Mouse (Mus musculus): ENCODE measurements at regions not wholly inside any gene's neighbourhood (a gene's known extent, or its start where the extent isn't known, plus 50 kb on each side); places are given as distances from the start of the nearest gene placed in this dataset.

DNA sequence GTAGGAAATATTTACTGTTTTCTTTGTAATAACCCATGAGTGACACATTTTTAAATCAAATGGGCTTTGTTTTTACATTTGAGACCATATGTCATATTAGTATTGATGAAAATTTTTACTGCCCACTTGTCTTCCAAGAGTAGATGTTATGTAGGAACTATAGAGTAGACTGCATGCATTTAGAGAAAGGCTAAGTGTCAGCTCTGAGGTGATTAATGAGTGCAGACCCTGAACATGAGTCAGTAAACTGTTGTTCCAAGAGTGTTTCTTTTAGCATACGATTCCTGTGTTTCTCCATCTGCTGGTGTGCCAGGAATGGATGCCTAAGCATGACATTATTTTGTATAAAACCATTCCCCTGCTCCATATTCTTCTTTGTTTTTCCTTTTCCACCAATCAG, 454.5 kb upstream of the Sphkap start:
- TF ChIP-seq GATA1 (IDR thresholded peaks at IDR 0.05; ENCODE audit: borderline replicate concordance, low read length), result no peak
- TF ChIP-seq FLI1 (IDR thresholded peaks at IDR 0.05; ENCODE audit: low read length), result no peak

All from megakaryocyte, embryonic 14.5 days (primary cell).